Mouse (Mus musculus) heart, postnatal 14 days (tissue): ENCODE results near the gene Fxyd7. TPM values are rescaled to one million over a fixed set of nuclear protein-coding genes. Genes with fewer than 3 reads are reported as not detected.

Experiments
- DNase-seq, 2 experiments: peaks; one replicate each; pipeline ENCODE4 v3.0.0; 2021 to 2022
- intact Hi-C: fragments of 180-260 bp; cut with DNase I; formaldehyde crosslinking; loops from one replicate; pipeline ENCODE4 v1.15.1; 2025
- total RNA-seq, 2 experiments: library from RNA; stranded (reverse); gene quantifications; 2 replicates each; pipeline ENCODE4 v1.2.3; 2021

Gene Fxyd7
- total RNA-seq, 2 experiments from 2014 or later: 1.1 to 1.3 TPM

GRCm38 (mm10) chr7:31077885-31078445, 26.7 kb upstream of the Fxyd7 start:
- DNase-seq: peak; percentile 30 to 71

GRCm38 (mm10) chr7:31077470-31077869, 26.2 kb upstream of the Fxyd7 start:
- intact Hi-C loops: loop anchor here (10.0 kb wide), 1 partner anchor 203 kb away; no protein-coding TSS in a partner anchor
- no peak for DNase-seq

More at GRCm38 (mm10) chr7:31077885-31078445, 26.7 kb upstream of the Fxyd7 start:
- intact Hi-C loops: loop anchor here (1.0 to 10.0 kb wide), 2 partner anchors 19 to 203 kb away; partner anchors contain the start of gene Lgi4

- intact Hi-C loops: loop anchor here (10.0 kb wide), 1 partner anchor 202 kb away; no protein-coding TSS in a partner anchor
- no peak for DNase-seq
Measured at GRCm38 (mm10) chr7:31076492-31076891, 25.2 kb upstream of the Fxyd7 start, which contains the start of gene Fxyd3. Gene Fxyd3, minus strand, starts transcription at chr7:31076704.

GRCm38 (mm10) chr7:31074713-31075069, 23.4 kb upstream of the Fxyd7 start:
- DNase-seq: no peak
- intact Hi-C loops: loop anchor here (10.0 kb wide), 1 partner anchor 200 kb away; no protein-coding TSS in a partner anchor

GRCm38 (mm10) chr7:31074061-31074712, 22.9 kb upstream of the Fxyd7 start:
- intact Hi-C loops: loop anchor here (10.0 kb wide), 1 partner anchor 199 kb away; no protein-coding TSS in a partner anchor
- no peak for DNase-seq

GRCm38 (mm10) chr7:31073546-31073945, 22.3 kb upstream of the Fxyd7 start:
- intact Hi-C loops: loop anchor here (10.0 kb wide), 1 partner anchor 199 kb away; no protein-coding TSS in a partner anchor
- DNase-seq: no peak

- intact Hi-C loops: loop anchor here (10.0 kb wide), 1 partner anchor 198 kb away; no protein-coding TSS in a partner anchor
- no peak for DNase-seq
Measured at GRCm38 (mm10) chr7:31072326-31072725, 21.1 kb upstream of the Fxyd7 start.

GRCm38 (mm10) chr7:31070324-31070723, 19.1 kb upstream of the Fxyd7 start:
- intact Hi-C loops: loop anchor here (10.0 kb wide), 1 partner anchor 196 kb away; no protein-coding TSS in a partner anchor
- DNase-seq: no peak

GRCm38 (mm10) chr7:31069491-31069890, 18.2 kb upstream of the Fxyd7 start:
- no peak for DNase-seq
- intact Hi-C loops: no loop called here

- DNase-seq: no peak
- intact Hi-C loops: no loop called here
Measured at GRCm38 (mm10) chr7:31067836-31068235, 16.6 kb upstream of the Fxyd7 start.

- intact Hi-C loops: no loop called here
Measured at GRCm38 (mm10) chr7:31063074-31063560, 11.8 kb upstream of the Fxyd7 start.

GRCm38 (mm10) chr7:31060621-31061010, 9.3 kb upstream of the Fxyd7 start:
- intact Hi-C loops: no loop called here
- no peak for DNase-seq

More at GRCm38 (mm10) chr7:31063074-31063560, 11.8 kb upstream of the Fxyd7 start:
- no peak for DNase-seq

- intact Hi-C loops: loop anchor here (1.0 to 5.0 kb wide), 3 partner anchors 18 to 112 kb away; no protein-coding TSS in a partner anchor
- no peak for DNase-seq
Measured at GRCm38 (mm10) chr7:31059919-31060620, 8.8 kb upstream of the Fxyd7 start.

GRCm38 (mm10) chr7:31059108-31059507, 7.8 kb upstream of the Fxyd7 start, which contains the start of gene Lgi4:
Gene Lgi4, plus strand, starts transcription at chr7:31059342.
- peak; percentile 92 to 96 for DNase-seq
- intact Hi-C loops: loop anchor here (1.0 to 5.0 kb wide), 3 partner anchors 19 to 113 kb away; no protein-coding TSS in a partner anchor

- DNase-seq: no peak
- intact Hi-C loops: loop anchor here (5.0 kb wide), 1 partner anchor 114 kb away; no protein-coding TSS in a partner anchor
Measured at GRCm38 (mm10) chr7:31058211-31058610, 6.9 kb upstream of the Fxyd7 start.

GRCm38 (mm10) chr7:31057730-31058129, 6.5 kb upstream of the Fxyd7 start:
- no peak for DNase-seq
- intact Hi-C loops: loop anchor here (5.0 kb wide), 1 partner anchor 115 kb away; no protein-coding TSS in a partner anchor

GRCm38 (mm10) chr7:31057071-31057470, 5.8 kb upstream of the Fxyd7 start, which contains the start of gene Fxyd1:
Gene Fxyd1, minus strand, starts transcription at chr7:31057199.
- DNase-seq: no peak
- intact Hi-C loops: loop anchor here (5.0 kb wide), 1 partner anchor 115 kb away; no protein-coding TSS in a partner anchor

GRCm38 (mm10) chr7:31056448-31056847, 5.2 kb upstream of the Fxyd7 start:
- intact Hi-C loops: loop anchor here (5.0 kb wide), 1 partner anchor 116 kb away; no protein-coding TSS in a partner anchor

GRCm38 (mm10) chr7:31055883-31056282, 4.6 kb upstream of the Fxyd7 start:
- no peak for DNase-seq
- intact Hi-C loops: loop anchor here (5.0 kb wide), 1 partner anchor 116 kb away; no protein-coding TSS in a partner anchor

More at GRCm38 (mm10) chr7:31056448-31056847, 5.2 kb upstream of the Fxyd7 start:
- DNase-seq: no peak

GRCm38 (mm10) chr7:31055354-31055824, 4.1 kb upstream of the Fxyd7 start:
- peak; percentile 92 to 94 for DNase-seq
- intact Hi-C loops: loop anchor here (5.0 kb wide), 1 partner anchor 117 kb away; no protein-coding TSS in a partner anchor
